Mouse (Mus musculus) heart, adult 18-20 months (tissue): ENCODE measurements around the gene Cdkl3. TPM values are rescaled to one million over a fixed set of nuclear protein-coding genes. Genes with fewer than 3 reads are reported as not detected.

Experiments used
- DNase-seq, 2 experiments: peaks; one replicate each; pipeline ENCODE4 v3.0.0; 2021 to 2022; ENCODE audit warnings: mixed read lengths in 1 of 2
- microRNA-seq, 2 experiments: library from miRNA; unstranded; fragments of <30 nt; microRNA quantifications; one replicate each; pipeline ENCODE4 v1.2.0; 2022
- total RNA-seq, 2 experiments: library from RNA; stranded (reverse); gene quantifications; 2 replicates each; pipeline ENCODE4 v1.2.3; 2021

Gene Cdkl3
- total RNA-seq, 2 experiments from 2014 or later: 3.6 to 5.1 TPM

GRCm38 (mm10) chr11:52122045-52122444, 118.0 kb downstream of the Cdkl3 start:
- no peak for DNase-seq

DNA sequence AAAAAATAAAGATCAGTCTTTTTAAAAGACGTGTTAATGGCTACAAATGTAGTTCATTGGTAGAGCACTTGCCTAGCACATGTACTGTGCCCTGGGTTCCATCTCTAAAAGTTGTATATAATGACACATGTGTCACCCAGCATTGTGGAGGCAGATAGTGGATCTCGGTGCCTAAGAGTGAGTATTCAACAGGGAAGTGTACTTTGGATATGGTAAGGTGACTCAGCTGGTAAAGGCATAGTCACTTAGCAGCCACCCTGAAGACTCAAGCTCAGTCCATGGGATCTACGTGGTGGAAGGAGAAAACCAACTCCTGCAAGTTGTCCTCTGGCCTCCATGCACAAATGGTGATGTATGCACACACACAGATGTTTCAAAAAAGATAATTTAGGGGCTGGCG, 120.4 kb downstream of the Cdkl3 start:
- DNase-seq: no peak

DNA sequence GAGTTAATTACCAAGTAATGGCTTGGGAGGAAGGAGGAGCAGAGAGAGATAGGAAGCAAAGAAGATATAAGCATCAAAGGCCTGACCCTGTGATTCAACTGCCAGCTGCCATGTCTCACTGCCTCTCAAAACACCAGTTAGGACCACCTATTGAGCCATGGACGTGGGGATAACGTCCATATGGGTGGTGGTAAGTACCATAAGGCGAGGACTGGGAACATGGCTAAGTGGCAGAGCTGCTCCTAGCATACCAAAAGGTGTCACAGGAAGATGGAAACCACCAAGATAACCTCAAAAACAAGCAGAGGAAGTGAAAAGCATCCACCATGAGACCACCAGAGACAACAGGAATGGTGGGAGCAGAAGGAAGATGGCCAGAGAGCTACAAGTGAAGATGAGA, 123.1 kb downstream of the Cdkl3 start:
- no peak for DNase-seq

- DNase-seq: no peak
Observed at GRCm38 (mm10) chr11:52127760-52128159, 123.7 kb downstream of the Cdkl3 start.

DNA sequence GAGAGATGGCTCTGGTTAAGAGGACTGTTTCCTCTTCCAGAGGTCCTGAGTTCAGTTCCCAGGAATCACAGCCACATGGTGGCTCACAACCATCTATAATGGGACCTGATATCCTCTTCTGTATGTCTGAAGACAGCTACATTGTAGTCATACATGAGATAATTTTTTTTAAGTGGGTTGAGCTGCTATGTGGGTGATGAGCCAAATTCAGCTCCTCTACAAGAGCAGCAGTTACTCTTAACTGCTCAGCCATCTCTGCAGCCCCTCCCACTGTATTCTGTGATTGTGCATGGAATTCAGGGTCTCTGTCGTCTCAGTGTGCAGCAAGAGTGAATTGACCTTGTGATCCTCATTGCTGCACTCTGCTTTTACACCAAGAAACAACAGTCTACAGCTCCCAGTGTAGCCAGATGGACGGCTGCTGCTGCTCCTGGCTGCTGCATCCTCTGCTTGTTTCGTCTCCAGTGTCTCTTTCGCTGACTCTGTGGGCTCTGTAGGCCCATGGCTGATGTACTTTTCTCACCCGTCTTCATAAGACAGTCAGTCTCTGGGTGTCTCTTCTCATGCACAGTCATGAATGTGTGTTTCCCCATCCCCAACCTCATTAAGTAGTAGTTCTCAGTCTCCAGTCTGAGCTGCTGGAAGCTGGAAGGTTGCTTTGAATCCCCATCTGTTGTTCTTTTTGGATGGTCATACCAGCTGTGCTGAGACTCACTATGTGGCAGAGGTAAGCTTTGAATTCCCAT, 124.5 kb downstream of the Cdkl3 start:
- DNase-seq: no peak

DNA sequence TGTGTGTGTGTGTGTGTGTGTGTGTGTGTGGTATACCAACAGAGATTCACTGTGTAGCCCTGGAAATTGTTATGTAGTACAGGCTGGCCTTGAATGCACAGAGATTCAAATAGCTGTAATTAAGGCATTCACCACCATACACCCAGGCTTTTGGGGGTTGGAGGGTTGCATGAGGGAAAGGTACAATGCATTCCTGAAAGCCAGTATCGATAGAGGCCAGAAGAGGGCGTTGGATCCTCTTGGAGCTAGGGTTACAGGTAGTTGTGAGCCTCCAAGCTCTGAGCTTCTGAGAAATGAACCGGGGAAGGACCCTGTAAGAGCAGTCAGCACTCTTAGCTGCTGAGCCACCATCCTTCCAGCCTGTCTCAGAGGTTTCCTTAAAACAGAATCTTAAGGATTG, 125.2 kb downstream of the Cdkl3 start:
- DNase-seq: no peak

GRCm38 (mm10) chr11:52129621-52130450, 125.8 kb downstream of the Cdkl3 start:
- DNase-seq: peak; percentile 41 to 55

GRCm38 (mm10) chr11:52130451-52131068, 126.5 kb downstream of the Cdkl3 start:
- no peak for DNase-seq

Small RNAs within 50 kb of the gene (microRNA-seq; reads per million reads assigned to microRNA genes)
- gene Gm24157: 0 to 0.81 reads per million in 2 experiments
- 13.3 to 18.9 reads per million in 2 experiments for gene Mir3061

Other genes with a start within 250 kb of the Cdkl3 start
- gene Sec24a, start 240.6 kb upstream of the Cdkl3 start, total RNA-seq: 10 to 100 TPM; 16.4 to 17.8 TPM
- gene Sar1b, start 240.5 kb upstream of the Cdkl3 start, total RNA-seq: 100 to 1,000 TPM; 142 to 150 TPM
- 10 to 100 TPM; 13.4 to 18.3 TPM for gene Jade2, start 146.6 kb upstream of the Cdkl3 start, total RNA-seq
- 10 to 100 TPM; 10.5 to 11.3 TPM for gene Cdkn2aipnl, start 36.6 kb upstream of the Cdkl3 start, total RNA-seq
- gene Ube2b, start 3.5 kb upstream of the Cdkl3 start, total RNA-seq: 100 to 1,000 TPM; 265 to 312 TPM
- gene Ppp2ca, start 94.5 kb downstream of the Cdkl3 start, total RNA-seq: 10 to 100 TPM; 54.2 to 54.3 TPM
- gene Olfr1373, start 141.3 kb downstream of the Cdkl3 start, total RNA-seq: not detected
- not detected for gene Olfr1371, start 209.8 kb downstream of the Cdkl3 start, total RNA-seq
- gene Skp1a, start 227.8 kb downstream of the Cdkl3 start, total RNA-seq: 100 to 1,000 TPM; 266 to 277 TPM